Mouse (Mus musculus): ENCODE measurements around the gene Gga2.

GRCm38 (mm10) chr7:122045181-122045634 lies 24.2 kb upstream of the Gga2 start:
- TF ChIP-seq CTCF (IDR thresholded peaks at IDR 0.05; ENCODE audit: insufficient read depth, low read depth, low read length): no peak
- no peak for TF ChIP-seq POLR2A (IDR thresholded peaks at IDR 0.05; ENCODE audit: insufficient read depth, low read depth, low read length)
